Mouse (Mus musculus): Measurements from ENCODE around the gene Ep300.

DNA sequence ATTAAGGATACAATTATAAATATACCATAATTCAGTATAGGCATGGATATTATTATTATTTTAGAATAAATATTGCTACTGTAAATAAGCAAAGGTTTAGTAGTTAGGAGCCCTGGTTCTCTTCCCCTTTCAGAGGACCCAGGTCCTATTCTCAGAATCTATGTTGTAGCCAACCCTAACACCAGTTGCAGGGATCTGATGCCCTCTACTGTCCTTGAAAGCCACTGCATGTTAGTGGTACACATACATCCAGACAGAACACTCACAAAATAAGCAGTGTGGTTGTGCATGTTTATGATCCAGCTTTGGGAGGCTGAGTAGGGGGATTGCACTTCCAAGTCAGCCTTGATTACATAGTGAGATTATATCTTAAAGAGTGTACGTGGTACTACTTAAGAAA is 21.5 kb downstream of the Ep300 start:
- no peak for TF ChIP-seq EP300 (IDR thresholded peaks at IDR 0.05; ENCODE audit: low read depth)
- peak; percentile 88 for TF ChIP-seq CTCF (IDR thresholded peaks at IDR 0.05; ENCODE audit: low read depth)

Data from liver, postnatal 0 days (tissue).